Mouse (Mus musculus): ENCODE results near the gene Selenoo.

- TF ChIP-seq CTCF (IDR thresholded peaks at IDR 0.05; ENCODE audit: extremely low read depth, insufficient read length, insufficient replicate concordance, low read depth, low read length): no peak
- peak; percentile 72 for TF ChIP-seq POLR2A (IDR thresholded peaks at IDR 0.05; ENCODE audit: low read depth, low read length)
Observed at GRCm38 (mm10) chr15:89088607-89089247, at the start of gene Selenoo.

All from small intestine, adult 2 months (tissue).